Mouse (Mus musculus): ENCODE measurements around the gene Iqsec3. TPM values are rescaled to one million over a fixed set of nuclear protein-coding genes. Genes with fewer than 3 reads are reported as not detected.
A peak's percentile ranks its signal among the peaks of the same experiment; 100 is the strongest.

The Iqsec3 gene
- total RNA-seq, 1 experiment from 2014 or later: not detected

GRCm38 (mm10) chr6:121382071-121382470, 91.4 kb downstream of the Iqsec3 start:
- no peak for ATAC-seq (replicated peaks; ENCODE audit: insufficient number of reproducible peaks, low FRiP score, low TSS enrichment, poor library complexity, severe bottlenecking)

- ATAC-seq (replicated peaks; ENCODE audit: insufficient number of reproducible peaks, low FRiP score, low TSS enrichment, poor library complexity, severe bottlenecking): no peak
Measured at GRCm38 (mm10) chr6:121380576-121380975, 92.9 kb downstream of the Iqsec3 start.

GRCm38 (mm10) chr6:121378256-121378655, 95.2 kb downstream of the Iqsec3 start:
- ATAC-seq (replicated peaks; ENCODE audit: insufficient number of reproducible peaks, low FRiP score, low TSS enrichment, poor library complexity, severe bottlenecking): no peak

GRCm38 (mm10) chr6:121376159-121376558, 97.3 kb downstream of the Iqsec3 start:
- ATAC-seq (replicated peaks; ENCODE audit: insufficient number of reproducible peaks, low FRiP score, low TSS enrichment, poor library complexity, severe bottlenecking): no peak

- ATAC-seq (replicated peaks; ENCODE audit: insufficient number of reproducible peaks, low FRiP score, low TSS enrichment, poor library complexity, severe bottlenecking): no peak
Measured at GRCm38 (mm10) chr6:121371197-121371980, 102.1 kb downstream of the Iqsec3 start.

GRCm38 (mm10) chr6:121367099-121367498, 106.4 kb downstream of the Iqsec3 start:
- ATAC-seq (replicated peaks; ENCODE audit: insufficient number of reproducible peaks, low FRiP score, low TSS enrichment, poor library complexity, severe bottlenecking): no peak

- ATAC-seq (replicated peaks; ENCODE audit: insufficient number of reproducible peaks, low FRiP score, low TSS enrichment, poor library complexity, severe bottlenecking): 0 out of 2 replicates have a peak, but pooled peaks have one; percentile 40
Measured at GRCm38 (mm10) chr6:121366537-121366936, 106.9 kb downstream of the Iqsec3 start.

- no peak for ATAC-seq (replicated peaks; ENCODE audit: insufficient number of reproducible peaks, low FRiP score, low TSS enrichment, poor library complexity, severe bottlenecking)
Measured at GRCm38 (mm10) chr6:121363956-121364355, 109.5 kb downstream of the Iqsec3 start.

- no peak for ATAC-seq (replicated peaks; ENCODE audit: insufficient number of reproducible peaks, low FRiP score, low TSS enrichment, poor library complexity, severe bottlenecking)
Measured at GRCm38 (mm10) chr6:121363061-121363460, 110.4 kb downstream of the Iqsec3 start.

GRCm38 (mm10) chr6:121357232-121357631, 116.2 kb downstream of the Iqsec3 start:
- ATAC-seq (replicated peaks; ENCODE audit: insufficient number of reproducible peaks, low FRiP score, low TSS enrichment, poor library complexity, severe bottlenecking): no peak

GRCm38 (mm10) chr6:121356041-121356440, 117.4 kb downstream of the Iqsec3 start:
- ATAC-seq (replicated peaks; ENCODE audit: insufficient number of reproducible peaks, low FRiP score, low TSS enrichment, poor library complexity, severe bottlenecking): no peak

GRCm38 (mm10) chr6:121352276-121352675, 121.2 kb downstream of the Iqsec3 start:
- no peak for ATAC-seq (replicated peaks; ENCODE audit: insufficient number of reproducible peaks, low FRiP score, low TSS enrichment, poor library complexity, severe bottlenecking)

GRCm38 (mm10) chr6:121346428-121346827, 127.0 kb downstream of the Iqsec3 start:
- ATAC-seq (replicated peaks; ENCODE audit: insufficient number of reproducible peaks, low FRiP score, low TSS enrichment, poor library complexity, severe bottlenecking): no peak

- no peak for ATAC-seq (replicated peaks; ENCODE audit: insufficient number of reproducible peaks, low FRiP score, low TSS enrichment, poor library complexity, severe bottlenecking)
Measured at GRCm38 (mm10) chr6:121344329-121344728, 129.1 kb downstream of the Iqsec3 start.

- no peak for ATAC-seq (replicated peaks; ENCODE audit: insufficient number of reproducible peaks, low FRiP score, low TSS enrichment, poor library complexity, severe bottlenecking)
Measured at GRCm38 (mm10) chr6:121343771-121344123, 129.7 kb downstream of the Iqsec3 start.

GRCm38 (mm10) chr6:121343026-121343770, 130.3 kb downstream of the Iqsec3 start, which contains the start of gene Slc6a12:
Slc6a12 (plus strand) TSS chr6:121343076.
- ATAC-seq (replicated peaks; ENCODE audit: insufficient number of reproducible peaks, low FRiP score, low TSS enrichment, poor library complexity, severe bottlenecking): peak; percentile 73

- ATAC-seq (replicated peaks; ENCODE audit: insufficient number of reproducible peaks, low FRiP score, low TSS enrichment, poor library complexity, severe bottlenecking): peak; percentile 21; the same call in 1 of the 2 replicates
Measured at GRCm38 (mm10) chr6:121341650-121342049, 131.8 kb downstream of the Iqsec3 start.

GRCm38 (mm10) chr6:121338519-121338896, 135.0 kb downstream of the Iqsec3 start:
- no peak for ATAC-seq (replicated peaks; ENCODE audit: insufficient number of reproducible peaks, low FRiP score, low TSS enrichment, poor library complexity, severe bottlenecking)

- peak; percentile 68 for ATAC-seq (replicated peaks; ENCODE audit: insufficient number of reproducible peaks, low FRiP score, low TSS enrichment, poor library complexity, severe bottlenecking)
Measured at GRCm38 (mm10) chr6:121337770-121338518, 135.5 kb downstream of the Iqsec3 start.

All from monocyte, adult 5-6 weeks (primary cell).